Mouse (Mus musculus) hindbrain, embryonic 11.5 days (tissue): Measurements from ENCODE around the gene Olfr1446. TPM values are rescaled to one million over a fixed set of nuclear protein-coding genes. Genes with fewer than 3 reads are reported as not detected.

ENCODE experiments used
- ATAC-seq: fragments of 200-750 bp; cut with Nextera tagmentation; 2 replicates; pipeline ENCODE4 v1.8.0; 2017; ENCODE audit warnings: mild to moderate bottlenecking, moderate TSS enrichment, moderate library complexity; ENCODE audit not compliant: low FRiP score
- DNase-seq: peaks from one replicate; pipeline ENCODE4 v3.0.0-alpha.2; 2015; ENCODE audit warnings: low spot score
- H3K27ac ChIP-seq: fragments of 300-500 bp; sonication (generic); 2 replicates; pipeline ENCODE4 v1.5.1; 2014; ENCODE audit warnings: mild to moderate bottlenecking, low read depth, low read length
- H3K27me3 ChIP-seq: fragments of 300-500 bp; sonication (generic); 2 replicates; pipeline ENCODE4 v1.6.1; 2014; ENCODE audit warnings: mild to moderate bottlenecking, low read length, moderate library complexity, mixed read lengths; ENCODE audit not compliant: control insufficient read depth, insufficient read depth
- H3K36me3 ChIP-seq: fragments of 300-500 bp; sonication (generic); 2 replicates; pipeline ENCODE4 v1.6.1; 2014; ENCODE audit warnings: mild to moderate bottlenecking, low read length, moderate library complexity, mixed read lengths; ENCODE audit not compliant: control insufficient read depth, insufficient read depth
- H3K4me1 ChIP-seq: fragments of 300-500 bp; sonication (generic); replicated peaks from 2 replicates; pipeline ENCODE4 v1.6.1; 2014; ENCODE audit warnings: low read length, mixed read lengths; ENCODE audit not compliant: control insufficient read depth, insufficient read depth
- H3K4me2 ChIP-seq: fragments of 300-500 bp; sonication (generic); replicated peaks from 2 replicates; pipeline ENCODE4 v1.6.1; 2014; ENCODE audit warnings: mild to moderate bottlenecking, low read depth, low read length
- H3K4me3 ChIP-seq: fragments of 300-500 bp; sonication (generic); 2 replicates; pipeline ENCODE4 v1.5.1; 2014; ENCODE audit warnings: low read depth, low read length
- H3K9ac ChIP-seq: fragments of 300-500 bp; sonication (generic); 2 replicates; pipeline ENCODE4 v1.6.1; 2014; ENCODE audit warnings: low read depth, low read length
- H3K9me3 ChIP-seq: fragments of 300-500 bp; sonication (generic); 2 replicates; pipeline ENCODE4 v1.6.1; 2016; ENCODE audit warnings: low read length; ENCODE audit not compliant: control insufficient read depth
- WGBS: fragments of 180-500 bp; shearing (Covaris S2); extraction: QIAGEN DNeasy Blood & Tissue Kit; methylation state at CpG from one replicate; pipeline ENCODE4 v1.1.7; 2014; 5-methylcytosine and 5-hydroxymethylcytosine counted together
- polyA plus RNA-seq: library from polyadenylated mRNA; unstranded; fragments of >200 nt; fragmentation: Nextera tagmentation; extraction: Ambion mirVana; gene quantifications from 2 replicates; pipeline ENCODE4 v1.2.1, GENCODE M21; 2014

The Olfr1446 gene
- polyA plus RNA-seq, result not detected in 2 replicates

- no peak for DNase-seq
- 86% methylated on average over 1 of the region's 1 CpGs for WGBS
These were observed at the start of gene Olfr1446 for GRCm38 (mm10) chr19:12893424-12893823. Olfr1446 (minus strand) TSS chr19:12893524.

GRCm38 (mm10) chr19:12930540-12930939 lies 37.2 kb upstream of the Olfr1446 start, which contains the start of gene Olfr1449:
Olfr1449 (plus strand) TSS chr19:12930840.
- no peaks in the 10 kb centered on the region for H3K9me3 ChIP-seq
- H3K27ac ChIP-seq, result no peak within 1 kb of the TSS
- H3K4me2 ChIP-seq, result no peak within 1 kb of the TSS
- DNase-seq (no peak), ATAC-seq (no peak)
- H3K4me1 ChIP-seq, result no peaks in the 10 kb centered on the region
- no peaks in the 10 kb centered on the region for H3K36me3 ChIP-seq
- no peaks in the 10 kb centered on the region for H3K27me3 ChIP-seq
- no peak within 1 kb of the TSS for H3K4me3 ChIP-seq
- no peak within 1 kb of the TSS for H3K9ac ChIP-seq

More at GRCm38 (mm10) chr19:12893424-12893823, at the start of gene Olfr1446:
- H3K27ac ChIP-seq, result no peak within 1 kb of the TSS
- ATAC-seq, result no peak
- H3K36me3 ChIP-seq, result no peaks in the 10 kb centered on the region
- H3K9ac ChIP-seq, result no peak within 1 kb of the TSS
- no peak within 1 kb of the TSS for H3K4me2 ChIP-seq
- no peaks in the 10 kb centered on the region for H3K27me3 ChIP-seq
- no peaks in the 10 kb centered on the region for H3K4me1 ChIP-seq
- H3K9me3 ChIP-seq, result no peaks in the 10 kb centered on the region
- no peak within 1 kb of the TSS for H3K4me3 ChIP-seq

GRCm38 (mm10) chr19:12924319-12924718 lies 31.0 kb upstream of the Olfr1446 start, which contains the start of gene Olfr1448:
Olfr1448 (minus strand) TSS chr19:12924419.
- Histone ChIP-seq H3K4me1 (no peaks in the 10 kb centered on the region), H3K36me3 (no peaks in the 10 kb centered on the region), H3K27me3 (no peaks in the 10 kb centered on the region), H3K27ac (no peak within 1 kb of the TSS), H3K4me2 (no peak within 1 kb of the TSS), H3K9ac (no peak within 1 kb of the TSS), H3K9me3 (no peaks in the 10 kb centered on the region; the same call in 1 of the 2 replicates), H3K4me3 (no peak within 1 kb of the TSS)
- 77% methylated on average over 1 of the region's 1 CpGs for WGBS
- DNase-seq, result no peak
- no peak for ATAC-seq

- Histone ChIP-seq H3K9ac (no peak within 1 kb of the TSS), H3K4me3 (no peak within 1 kb of the TSS), H3K36me3 (no peaks in the 10 kb centered on the region), H3K9me3 (no peaks in the 10 kb centered on the region), H3K4me2 (no peak within 1 kb of the TSS), H3K4me1 (no peaks in the 10 kb centered on the region), H3K27me3 (no peaks in the 10 kb centered on the region), H3K27ac (no peak within 1 kb of the TSS)
- ATAC-seq (no peak), DNase-seq (no peak)
- 86% methylated on average over 1 of the region's 1 CpGs for WGBS
These were observed 10.3 kb upstream of the Olfr1446 start, which contains the start of gene Olfr1447 for GRCm38 (mm10) chr19:12903643-12904042. Olfr1447 (minus strand) TSS chr19:12903743.

GRCm38 (mm10) chr19:12883555-12883954 lies 9.8 kb downstream of the Olfr1446 start, which contains the start of gene Olfr1445:
Olfr1445 (plus strand) TSS chr19:12883855.
- Histone ChIP-seq H3K27me3 (no peaks in the 10 kb centered on the region), H3K9me3 (no peaks in the 10 kb centered on the region), H3K9ac (no peak within 1 kb of the TSS), H3K4me1 (no peaks in the 10 kb centered on the region), H3K27ac (no peak within 1 kb of the TSS), H3K4me3 (no peak within 1 kb of the TSS), H3K36me3 (no peaks in the 10 kb centered on the region), H3K4me2 (no peak within 1 kb of the TSS)
- no peak for DNase-seq
- 86% methylated on average over 2 of the region's 2 CpGs for WGBS
- ATAC-seq, result no peak

- WGBS, result 67% methylated on average over 1 of the region's 1 CpGs
- no peak for ATAC-seq
These were observed 36.3 kb downstream of the Olfr1446 start, which contains the start of gene Olfr1444 for GRCm38 (mm10) chr19:12856983-12857382. Olfr1444 (plus strand) TSS chr19:12857283.

GRCm38 (mm10) chr19:12846382-12846781 lies 46.9 kb downstream of the Olfr1446 start, which contains the start of gene Gm5244:
Gm5244 (plus strand) TSS chr19:12846682.
- Histone ChIP-seq H3K36me3 (no peaks in the 10 kb centered on the region), H3K4me3 (no peak within 1 kb of the TSS), H3K4me1 (no peaks in the 10 kb centered on the region), H3K4me2 (no peak within 1 kb of the TSS), H3K27me3 (no peaks in the 10 kb centered on the region), H3K27ac (no peak within 1 kb of the TSS), H3K9me3 (no peaks in the 10 kb centered on the region), H3K9ac (no peak within 1 kb of the TSS)
- no peak for DNase-seq
- ATAC-seq, result no peak

More at GRCm38 (mm10) chr19:12856983-12857382, 36.3 kb downstream of the Olfr1446 start, which contains the start of gene Olfr1444:
- Histone ChIP-seq H3K4me3 (no peak within 1 kb of the TSS), H3K9me3 (no peaks in the 10 kb centered on the region), H3K36me3 (no peaks in the 10 kb centered on the region), H3K27me3 (no peaks in the 10 kb centered on the region), H3K27ac (no peak within 1 kb of the TSS), H3K4me1 (no peaks in the 10 kb centered on the region), H3K9ac (no peak within 1 kb of the TSS), H3K4me2 (no peak within 1 kb of the TSS)
- no peak for DNase-seq

GRCm38 (mm10) chr19:12838507-12838906 lies 54.8 kb downstream of the Olfr1446 start:
- ATAC-seq (no peak), DNase-seq (no peak)
- H3K4me3 ChIP-seq, result no peak overlapping the region
- no peak overlapping the region for H3K9ac ChIP-seq
- WGBS, result 93% methylated on average over 1 of the region's 1 CpGs
- H3K27me3 ChIP-seq, result no peaks in the 10 kb centered on the region
- H3K4me2 ChIP-seq, result no peak overlapping the region
- no peaks in the 10 kb centered on the region for H3K9me3 ChIP-seq
- H3K36me3 ChIP-seq, result no peaks in the 10 kb centered on the region
- no peaks in the 10 kb centered on the region for H3K4me1 ChIP-seq
- no peak overlapping the region for H3K27ac ChIP-seq
